Mouse (Mus musculus) ES-Bruce4 (cell line): ENCODE measurements around the gene Gopc.

Source experiments
- CTCF ChIP-seq: IDR thresholded peaks from one replicate; pipeline ENCODE4 v1.8.1; 2011; ENCODE audit warnings: low read depth, low read length
- EP300 ChIP-seq: IDR thresholded peaks from 2 replicates; pipeline ENCODE4 v1.6.1; 2011; ENCODE audit warnings: low read depth, low read length; ENCODE audit not compliant: insufficient read depth
- POLR2A ChIP-seq: IDR thresholded peaks from one replicate; pipeline ENCODE4 v1.8.1; 2011; ENCODE audit warnings: low read length; ENCODE audit not compliant: insufficient read depth

- no peak for TF ChIP-seq CTCF
- no peak for TF ChIP-seq POLR2A
- TF ChIP-seq EP300 = no peak
Measured at GRCm38 (mm10) chr10:52383522-52383921, 1.6 kb upstream of the Gopc start.
